Mouse (Mus musculus): ENCODE measurements around the gene 1700125H20Rik.
"Not testable (repeated sequence)": the region's sequence is repeated elsewhere in the genome, so short reads cannot be mapped to it uniquely, and the experiment has no call there.

1700125H20Rik gene

GRCm38 (mm10) chr11:85170058-85170740 is at the start of gene 1700125H20Rik:
TSS of gene 1700125H20Rik (plus strand) at chr11:85170404.
- peak; percentile 83 for DNase-seq

- DNase-seq, result no peak
These were observed 48.1 kb upstream of the 1700125H20Rik start for GRCm38 (mm10) chr11:85122073-85122472.

DNA sequence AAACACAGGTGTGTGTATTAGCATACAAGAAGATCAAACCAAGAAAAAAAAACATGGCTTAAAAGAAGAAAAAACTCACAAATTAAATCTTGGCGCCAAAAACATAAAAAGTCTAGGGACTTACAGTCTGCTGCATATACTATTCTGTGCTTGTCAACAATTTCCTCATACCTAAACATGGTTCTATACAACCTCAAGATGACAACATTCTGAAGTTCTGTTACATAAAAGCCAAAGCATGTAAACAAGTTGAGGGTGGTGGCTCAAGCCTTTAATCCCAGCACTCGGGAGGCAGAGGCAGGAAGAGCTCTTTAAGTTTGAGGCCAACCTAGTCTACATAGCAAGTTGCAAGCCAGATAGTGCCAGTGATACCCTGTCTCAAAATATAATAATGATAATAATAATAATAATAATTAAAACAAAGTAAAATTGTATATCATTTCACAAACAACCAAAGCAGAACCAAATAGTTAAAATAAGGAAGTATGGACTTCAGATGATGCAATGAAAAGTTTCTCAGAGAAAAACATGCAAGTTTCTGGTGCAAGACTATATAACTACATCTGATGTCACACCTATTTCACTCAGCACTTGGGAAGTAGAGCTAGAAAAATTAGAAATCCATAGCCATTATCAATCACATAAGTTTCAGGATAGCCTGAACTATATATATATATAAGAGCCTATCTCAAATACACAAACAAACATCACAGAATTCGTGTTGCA is 46.8 kb upstream of the 1700125H20Rik start:
- DNase-seq, result no peak

DNA sequence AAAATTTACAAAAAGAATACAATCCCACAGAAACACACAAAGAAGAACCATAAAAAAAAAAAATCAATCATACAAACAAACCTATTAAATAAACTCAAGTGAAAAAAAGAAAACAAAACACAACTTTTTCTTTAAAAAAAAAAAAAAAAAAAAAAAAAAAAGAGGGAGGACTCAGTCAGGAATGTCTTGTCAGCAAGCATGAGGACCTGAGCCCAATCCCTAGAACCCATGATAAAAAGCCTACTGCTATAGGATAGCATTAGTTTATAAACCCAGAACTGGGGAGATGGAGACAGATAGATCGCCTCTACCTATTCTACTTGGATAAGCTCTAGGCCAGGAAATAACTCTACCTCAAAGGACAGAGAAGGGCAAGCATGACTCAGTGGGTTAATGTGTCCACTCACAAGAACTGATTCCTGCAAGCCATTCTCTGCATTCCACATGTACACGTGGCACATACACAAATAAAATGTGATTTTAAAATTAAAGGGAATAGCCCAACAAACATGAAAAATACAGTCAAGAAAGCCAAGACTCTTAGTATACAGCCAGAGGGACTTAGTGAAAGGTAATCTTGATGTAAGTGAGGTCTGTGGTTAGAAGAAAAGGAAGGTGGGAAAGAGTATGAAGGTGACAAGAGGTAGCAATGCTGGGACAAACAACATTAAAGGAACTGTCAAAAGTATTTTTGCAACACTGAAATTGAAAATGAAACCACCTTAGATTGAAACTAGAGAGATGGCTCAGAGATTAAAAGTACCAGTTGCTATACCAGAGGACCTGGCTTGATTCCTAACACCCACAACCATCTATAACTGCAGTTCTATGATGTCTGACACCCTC is 43.7 kb upstream of the 1700125H20Rik start:
- no peak for DNase-seq

DNA sequence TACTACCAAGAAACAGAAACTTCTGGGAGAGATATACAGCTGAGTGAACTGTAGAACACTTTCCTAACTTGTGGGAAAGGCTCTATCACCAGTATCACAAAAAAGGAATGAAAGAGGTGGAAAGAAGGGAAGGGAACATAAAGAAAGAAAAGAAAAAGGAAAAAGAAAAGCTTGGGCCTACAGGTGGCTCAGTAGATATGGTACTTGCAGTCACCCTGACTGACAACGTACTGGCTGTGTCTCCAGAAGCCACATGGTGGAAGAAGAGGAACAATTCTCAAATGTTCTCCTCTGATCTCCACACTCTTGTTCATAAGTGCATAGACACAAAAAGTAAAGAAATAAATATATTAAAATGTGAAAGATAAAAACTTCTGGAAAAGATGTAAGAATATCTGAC is 41.3 kb upstream of the 1700125H20Rik start:
- DNase-seq, result no peak

- DNase-seq, result no peak
These were observed 38.7 kb upstream of the 1700125H20Rik start for GRCm38 (mm10) chr11:85131542-85131941.

- peak; percentile 18 for DNase-seq
These were observed 31.3 kb upstream of the 1700125H20Rik start for GRCm38 (mm10) chr11:85138776-85139474.

- DNase-seq, result peak; percentile 97
These were observed 30.3 kb upstream of the 1700125H20Rik start, which contains the start of gene Usp32 for GRCm38 (mm10) chr11:85139581-85140540. TSS of gene Usp32 (minus strand) at chr11:85140161.

DNA sequence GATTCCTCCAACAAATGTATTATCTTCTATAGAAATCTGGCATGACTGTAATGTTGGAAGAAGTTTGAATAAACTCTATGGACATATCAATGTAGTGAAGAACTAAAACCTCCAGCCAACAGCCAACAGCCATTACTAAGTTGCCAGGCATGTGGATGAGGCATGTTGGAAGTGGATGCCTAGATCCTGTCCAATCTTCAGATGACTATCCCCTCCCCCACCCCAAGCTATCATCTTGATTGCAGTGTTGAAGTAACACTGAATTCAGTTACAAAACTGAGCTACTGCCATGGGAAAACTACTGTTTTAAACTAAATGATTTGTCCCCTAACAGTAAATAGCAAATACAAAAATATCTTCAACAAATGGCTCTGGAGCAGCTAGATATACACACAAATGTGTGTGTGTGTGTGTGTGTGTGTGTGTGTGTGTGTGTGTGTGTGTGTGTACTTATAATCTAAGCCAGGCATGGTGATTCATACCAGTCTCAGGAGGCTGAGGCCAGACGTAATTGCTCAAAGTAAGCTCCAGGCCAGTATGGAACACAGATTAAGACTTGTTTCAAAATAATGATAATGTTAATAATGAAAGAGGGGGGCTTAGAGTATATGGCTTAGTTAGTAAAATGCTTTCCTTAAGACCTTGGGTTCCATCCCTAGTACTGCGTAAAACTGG is 17.8 kb upstream of the 1700125H20Rik start:
- DNase-seq, result no peak

DNA sequence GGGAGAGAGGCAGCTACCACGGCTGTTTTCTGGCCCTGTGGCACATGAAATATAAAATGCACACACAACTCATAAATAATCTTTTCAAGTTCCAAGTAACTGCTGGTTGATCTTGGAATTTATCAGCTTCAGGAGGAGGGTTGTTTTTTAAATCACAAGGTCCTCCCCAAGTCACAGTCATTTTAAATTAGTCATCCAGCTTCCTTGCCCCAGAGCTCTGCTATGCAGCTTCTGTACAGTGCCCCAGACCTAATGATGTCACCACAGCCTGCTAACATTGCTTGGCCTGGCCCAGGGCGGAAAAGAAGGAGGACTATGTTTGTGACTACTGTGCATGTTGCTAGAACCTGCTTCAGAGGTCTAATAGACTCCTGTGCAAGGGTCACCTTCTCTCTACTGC is 12.9 kb upstream of the 1700125H20Rik start:
- DNase-seq, result no peak

DNA sequence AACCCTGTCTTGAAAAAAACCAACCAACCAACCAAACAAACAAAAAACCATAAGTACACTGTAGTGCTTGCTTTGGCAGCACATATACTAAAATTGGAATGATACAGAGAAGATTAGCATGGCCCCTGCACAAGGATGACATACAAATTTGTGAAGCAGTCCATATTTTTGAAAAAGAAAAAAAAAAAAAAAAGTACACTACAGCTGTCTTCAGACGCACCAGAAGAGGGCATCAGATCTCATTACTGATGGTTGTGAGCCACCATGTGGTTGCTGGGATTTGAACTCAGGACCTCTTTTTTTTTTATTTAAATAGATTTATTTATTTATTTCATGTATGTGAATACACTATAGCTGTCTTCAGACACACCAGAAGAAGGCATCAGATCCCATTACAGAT is 7.2 kb upstream of the 1700125H20Rik start:
- not testable (repeated sequence) for DNase-seq

GRCm38 (mm10) chr11:85164371-85164770 is 5.8 kb upstream of the 1700125H20Rik start:
- no peak for DNase-seq

- DNase-seq, result no peak
These were observed 2.7 kb upstream of the 1700125H20Rik start for GRCm38 (mm10) chr11:85167503-85167902.

- DNase-seq, result no peak
These were observed 629 bp downstream of the 1700125H20Rik start for GRCm38 (mm10) chr11:85170833-85171232.

DNA sequence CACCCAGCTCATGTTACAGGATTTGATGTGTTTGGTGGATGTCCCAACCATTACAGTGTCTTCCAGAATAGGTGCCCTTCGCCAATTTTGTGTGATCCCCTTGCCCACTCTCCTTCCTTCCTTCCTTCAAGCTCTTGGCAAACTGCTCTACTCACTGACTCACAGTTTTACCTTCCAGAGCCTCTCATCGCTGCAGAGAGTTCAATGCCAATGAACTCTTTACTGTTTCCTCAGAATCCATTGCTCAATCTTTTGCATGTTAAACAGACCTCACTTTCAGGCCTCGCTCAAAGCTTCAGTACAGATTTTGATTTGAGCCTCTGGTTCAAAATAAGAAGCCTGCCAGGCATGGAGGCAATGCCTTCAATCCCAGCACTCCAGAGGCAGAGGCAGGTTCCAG is 5.7 kb downstream of the 1700125H20Rik start:
- DNase-seq, result no peak

DNA sequence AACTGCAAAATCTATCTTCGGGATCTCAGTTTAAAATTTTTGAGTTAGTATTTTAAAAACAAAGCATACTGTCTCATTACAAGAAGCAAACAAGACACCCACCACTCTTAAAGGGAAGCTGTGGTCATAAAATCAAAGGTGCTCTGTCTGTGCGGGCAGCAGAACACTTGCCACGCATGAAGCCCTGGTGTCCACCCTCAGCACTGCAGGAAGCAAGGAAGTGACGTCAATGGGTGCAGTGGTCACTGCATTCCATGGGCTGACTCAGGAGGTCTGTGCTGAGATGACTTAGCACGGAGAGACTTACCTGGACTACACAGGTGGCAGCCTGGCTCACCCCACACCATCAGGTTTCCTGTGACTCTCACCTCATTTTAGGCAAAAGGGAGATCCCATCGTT is 7.6 kb downstream of the 1700125H20Rik start:
- DNase-seq, result no peak

DNA sequence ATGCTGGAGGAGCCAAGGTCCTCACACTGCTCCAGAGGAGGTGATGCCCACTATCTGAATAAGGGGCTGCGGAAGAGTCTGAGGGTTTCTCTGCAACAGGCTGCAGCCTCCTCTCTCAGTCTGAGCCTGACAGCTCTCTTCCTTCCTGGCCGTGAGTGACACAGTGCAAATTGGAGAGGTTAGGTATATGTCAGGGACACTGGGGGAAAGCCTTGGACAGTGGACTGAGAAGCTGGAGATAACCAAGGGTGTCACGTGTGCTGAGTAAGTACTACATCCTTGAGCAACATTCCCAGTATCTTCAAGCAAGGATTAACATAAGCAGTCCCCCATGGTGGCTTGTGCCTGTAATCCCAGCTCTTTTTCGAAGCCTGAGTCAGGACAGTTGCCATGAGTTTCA is 8.2 kb downstream of the 1700125H20Rik start:
- DNase-seq, result no peak

DNA sequence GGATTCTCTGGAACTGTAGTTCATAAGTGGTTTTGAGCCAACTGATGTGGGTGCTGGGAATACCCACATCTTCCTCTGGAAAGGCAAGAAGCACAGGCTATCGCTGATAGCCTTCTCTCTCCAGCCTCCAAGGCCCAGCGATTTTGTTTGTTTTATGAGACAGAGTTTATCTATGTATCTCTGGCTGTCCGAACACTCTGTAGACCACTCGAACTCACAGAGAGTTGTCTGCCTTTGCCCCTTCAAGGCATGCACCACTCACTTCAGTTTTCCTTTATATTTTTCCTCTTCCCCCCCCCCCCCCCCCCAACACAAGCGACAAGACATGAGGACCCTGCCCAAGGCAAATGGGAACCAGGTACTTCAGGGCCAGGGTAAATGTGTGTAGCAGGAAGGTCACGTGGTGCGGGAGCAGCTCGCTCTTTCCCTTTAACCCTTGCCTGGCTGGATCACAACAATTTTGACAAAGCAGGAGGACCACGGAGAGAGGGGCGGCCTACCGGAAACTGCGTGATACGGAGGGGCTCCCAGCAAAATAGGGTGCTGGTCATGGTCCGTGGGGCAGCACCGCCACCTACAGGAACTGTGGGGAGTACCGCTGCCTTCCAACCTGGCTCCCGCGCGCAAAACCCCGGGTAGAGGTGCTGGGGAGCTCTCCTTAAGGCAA is 12.5 kb downstream of the 1700125H20Rik start:
- peak; percentile 69 for DNase-seq

- DNase-seq, result no peak
These were observed 13.1 kb downstream of the 1700125H20Rik start for GRCm38 (mm10) chr11:85183284-85183779.

GRCm38 (mm10) chr11:85184082-85184481 is 13.9 kb downstream of the 1700125H20Rik start:
- peak; percentile 40 for DNase-seq

Data from cerebellum, adult 11 months (tissue).